18 mouse cellular contexts compared by ENCODE assay signal in the genomic region with DNA sequence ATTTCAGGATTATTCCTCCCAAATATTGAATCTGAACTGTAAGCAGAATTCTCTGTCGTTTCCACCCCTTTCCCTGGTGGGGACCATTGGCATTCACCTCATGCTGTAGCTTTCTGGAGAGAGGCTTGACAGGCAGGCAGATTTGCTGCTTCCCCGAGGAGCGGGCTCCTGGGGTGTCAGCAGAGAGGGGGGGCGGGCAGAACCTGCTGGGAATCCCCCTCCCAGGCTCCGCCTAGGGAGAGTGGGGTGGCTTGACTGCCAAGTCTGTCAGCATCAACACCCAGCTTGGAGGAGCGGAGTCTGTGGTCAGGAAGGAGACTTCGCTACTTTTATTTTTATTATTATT. TPM values are rescaled to one million over a fixed set of nuclear protein-coding genes. Genes with fewer than 3 reads are reported as not detected.
DNase-seq lines count a peak whose midpoint lies in the region; ATAC-seq lines count a peak whose summit lies in the region.
"Had no signal": no experiment of that assay in that cellular context is flagged by ENCODE, and none has a peak within 500 bp of the region (broad histone marks: within the 10 kb centered on the region; RNA-seq: fewer than 3 reads in every experiment).

No protein-coding gene starts in this region.

- no peak overlapping the region for H3K27ac ChIP-seq in hindbrain, embryonic 13.5 days
- H3K27ac ChIP-seq in hindbrain, embryonic 11.5 days (ENCODE audit: low read depth, low read length), result no peak overlapping the region
- peak overlapping the region; percentile 81 for H3K27ac ChIP-seq in forebrain, embryonic 13.5 days
- H3K27ac ChIP-seq in neural tube, embryonic 15.5 days (replicated peaks), result 0 out of 2 replicates have a peak overlapping the region, but pooled peaks have one; percentile 9
- H3K27ac ChIP-seq: heart, embryonic 15.5 days; intestine, embryonic 15.5 days; kidney, embryonic 15.5 days; limb, embryonic 12.5 days; liver, embryonic 12.5 days had no signal

- H3K9me3 ChIP-seq in hindbrain, embryonic 13.5 days, result no peaks in the 10 kb centered on the region
- H3K9me3 ChIP-seq in hindbrain, embryonic 11.5 days (ENCODE audit: control insufficient read depth, low read length), result no peaks in the 10 kb centered on the region
- no peaks in the 10 kb centered on the region for H3K9me3 ChIP-seq in forebrain, embryonic 13.5 days (replicated peaks)
- no peaks in the 10 kb centered on the region for H3K9me3 ChIP-seq in neural tube, embryonic 15.5 days (replicated peaks)
- H3K9me3 ChIP-seq: heart, embryonic 15.5 days; intestine, embryonic 15.5 days; kidney, embryonic 15.5 days; limb, embryonic 12.5 days; liver, embryonic 12.5 days had no signal

- H3K4me3 ChIP-seq in hindbrain, embryonic 13.5 days, result no peak overlapping the region
- H3K4me3 ChIP-seq in hindbrain, embryonic 11.5 days (ENCODE audit: low read depth, low read length), result no peak overlapping the region
- no peak overlapping the region for H3K4me3 ChIP-seq in forebrain, embryonic 13.5 days
- no peak overlapping the region for H3K4me3 ChIP-seq in neural tube, embryonic 15.5 days (replicated peaks)
- H3K4me3 ChIP-seq: heart, embryonic 15.5 days; intestine, embryonic 15.5 days; kidney, embryonic 15.5 days; limb, embryonic 12.5 days; liver, embryonic 12.5 days; myocyte had no signal

- no peak for ATAC-seq in hindbrain, embryonic 13.5 days (ENCODE audit: low FRiP score)
- no peak for ATAC-seq in hindbrain, embryonic 11.5 days (ENCODE audit: low FRiP score)
- ATAC-seq in forebrain, embryonic 13.5 days, result peak; percentile 81
- 0 out of 2 replicates have a peak, but pooled peaks have one; percentile 18 for ATAC-seq in neural tube, embryonic 15.5 days (ENCODE audit: low FRiP score)
- ATAC-seq: intestine, embryonic 15.5 days; liver, embryonic 12.5 days had no signal

- 0 out of 2 replicates have a peak, but pooled peaks cover 5% of the 10 kb centered on the region for H3K27me3 ChIP-seq in hindbrain, embryonic 13.5 days
- no peaks in the 10 kb centered on the region for H3K27me3 ChIP-seq in hindbrain, embryonic 11.5 days (ENCODE audit: control insufficient read depth, insufficient read depth, low read length)
- H3K27me3 ChIP-seq in forebrain, embryonic 13.5 days, result no peaks in the 10 kb centered on the region
- H3K27me3 ChIP-seq in neural tube, embryonic 15.5 days (replicated peaks), result no peaks in the 10 kb centered on the region
- H3K27me3 ChIP-seq: heart, embryonic 15.5 days; kidney, embryonic 15.5 days; limb, embryonic 12.5 days had no signal

- H3K36me3 ChIP-seq in hindbrain, embryonic 13.5 days, result no peaks in the 10 kb centered on the region
- no peaks in the 10 kb centered on the region for H3K36me3 ChIP-seq in hindbrain, embryonic 11.5 days (ENCODE audit: control insufficient read depth, insufficient read depth, low read length)
- no peaks in the 10 kb centered on the region for H3K36me3 ChIP-seq in forebrain, embryonic 13.5 days (ENCODE audit: poor library complexity, severe bottlenecking)
- H3K36me3 ChIP-seq in neural tube, embryonic 15.5 days, result no peaks in the 10 kb centered on the region
- H3K36me3 ChIP-seq: heart, embryonic 15.5 days; intestine, embryonic 15.5 days; kidney, embryonic 15.5 days; limb, embryonic 12.5 days; liver, embryonic 12.5 days had no signal

- no peak for DNase-seq in hindbrain, embryonic 11.5 days (ENCODE audit: low spot score)
- peak; percentile 40 to 42 for DNase-seq in right cerebral cortex, postnatal 10 days (ENCODE audit: low spot score in 2 of 2)
- DNase-seq in right cerebral cortex, adult 18-20 months, result no peak
- DNase-seq in layer of hippocampus, adult 9-11 months, result no peak
- DNase-seq: adrenal gland, adult 2 months; cerebellum, adult 2 months; cerebellum, postnatal 36 days; heart, adult 18-20 months; lung, adult 2 months had no signal

- peaks cover 32% of the 10 kb centered on the region for H3K4me1 ChIP-seq in hindbrain, embryonic 13.5 days (replicated peaks)
- no peaks in the 10 kb centered on the region for H3K4me1 ChIP-seq in hindbrain, embryonic 11.5 days (replicated peaks; ENCODE audit: control insufficient read depth, insufficient read depth, low read length)
- peaks cover 21% of the 10 kb centered on the region for H3K4me1 ChIP-seq in forebrain, embryonic 13.5 days
- peaks cover 22% of the 10 kb centered on the region for H3K4me1 ChIP-seq in neural tube, embryonic 15.5 days
- H3K4me1 ChIP-seq: intestine, embryonic 15.5 days; limb, embryonic 12.5 days; liver, embryonic 12.5 days had no signal

- H3K9ac ChIP-seq in hindbrain, embryonic 13.5 days, result peak overlapping the region; percentile 49; the same call in 1 of the 2 replicates
- no peak overlapping the region for H3K9ac ChIP-seq in hindbrain, embryonic 11.5 days (ENCODE audit: low read depth, low read length)
- peak overlapping the region; percentile 22; the same call in 1 of the 2 replicates for H3K9ac ChIP-seq in forebrain, embryonic 13.5 days
- no peak overlapping the region for H3K9ac ChIP-seq in neural tube, embryonic 15.5 days (replicated peaks)
- H3K9ac ChIP-seq: heart, embryonic 15.5 days; intestine, embryonic 15.5 days; kidney, embryonic 15.5 days; limb, embryonic 12.5 days; liver, embryonic 12.5 days had no signal

- no peak overlapping the region for H3K4me2 ChIP-seq in hindbrain, embryonic 13.5 days
- no peak overlapping the region for H3K4me2 ChIP-seq in hindbrain, embryonic 11.5 days (replicated peaks; ENCODE audit: low read depth, low read length)
- H3K4me2 ChIP-seq in forebrain, embryonic 13.5 days, result peak overlapping the region; percentile 17
- no peak overlapping the region for H3K4me2 ChIP-seq in neural tube, embryonic 15.5 days
- H3K4me2 ChIP-seq: heart, embryonic 15.5 days; intestine, embryonic 15.5 days; kidney, embryonic 15.5 days; limb, embryonic 12.5 days; liver, embryonic 12.5 days had no signal

- 47% methylated on average over 7 of the region's 7 CpGs for WGBS in hindbrain, embryonic 13.5 days
- WGBS in hindbrain, embryonic 11.5 days, result 44% methylated on average over 7 of the region's 7 CpGs
- WGBS in forebrain, embryonic 13.5 days, result 24% methylated on average over 7 of the region's 7 CpGs
- 46% methylated on average over 7 of the region's 7 CpGs for WGBS in neural tube, embryonic 15.5 days

RNA-seq across cellular contexts. Expression of a gene that starts 11.4 kb away (rescaled TPM):
- not detected in 2 replicates for polyA plus RNA-seq in hindbrain, embryonic 13.5 days (2015; fragmentation: Nextera tagmentation; extraction: Ambion mirVana)
- not detected in 2 replicates for polyA plus RNA-seq in hindbrain, embryonic 11.5 days (2014; fragmentation: Nextera tagmentation; extraction: Ambion mirVana)
- polyA plus RNA-seq in forebrain, embryonic 13.5 days (2015; fragmentation: Nextera tagmentation; extraction: Ambion mirVana), result not detected in 2 replicates
- not detected in 2 replicates for polyA plus RNA-seq in neural tube, embryonic 15.5 days (2015; fragmentation: Nextera tagmentation; extraction: Ambion mirVana)
- polyA plus RNA-seq: adrenal gland, adult 2 months; cerebellum, adult 2 months; heart, embryonic 15.5 days; limb, embryonic 12.5 days; lung, adult 2 months; myocyte had no signal

RNA-seq across cellular contexts. Expression of a gene that starts 32.7 kb away (rescaled TPM):
- polyA plus RNA-seq in hindbrain, embryonic 13.5 days (2015; fragmentation: Nextera tagmentation; extraction: Ambion mirVana), result not detected in 2 replicates
- polyA plus RNA-seq in hindbrain, embryonic 11.5 days (2014; fragmentation: Nextera tagmentation; extraction: Ambion mirVana), result not detected in 2 replicates
- polyA plus RNA-seq in forebrain, embryonic 13.5 days (2015; fragmentation: Nextera tagmentation; extraction: Ambion mirVana), result not detected in 2 replicates
- 14.7 TPM in 1 of 2 replicates, not detected in the other for polyA plus RNA-seq in neural tube, embryonic 15.5 days (2015; fragmentation: Nextera tagmentation; extraction: Ambion mirVana)
- polyA plus RNA-seq: adrenal gland, adult 2 months; cerebellum, adult 2 months; heart, embryonic 15.5 days; limb, embryonic 12.5 days; liver, embryonic 12.5 days; lung, adult 2 months; myocyte had no signal

Comparison
In these comparisons a context has a peak if more than half of its experiments do, and no peak if none do; other contexts are left out.
1. H3K9ac ChIP-seq: peak in hindbrain, embryonic 13.5 days (single experiment) and forebrain, embryonic 13.5 days (single experiment); none in hindbrain, embryonic 11.5 days (single experiment) and neural tube, embryonic 15.5 days (single experiment).
2. DNase-seq: peak in right cerebral cortex, postnatal 10 days (2 of 2); none in hindbrain, embryonic 11.5 days (single experiment), right cerebral cortex, adult 18-20 months (single experiment) and layer of hippocampus, adult 9-11 months (single experiment).
3. ATAC-seq: peak in forebrain, embryonic 13.5 days (single experiment) and neural tube, embryonic 15.5 days (single experiment); none in hindbrain, embryonic 13.5 days (single experiment) and hindbrain, embryonic 11.5 days (single experiment).
4. H3K27ac ChIP-seq: peak in forebrain, embryonic 13.5 days (single experiment) and neural tube, embryonic 15.5 days (single experiment); none in hindbrain, embryonic 13.5 days (single experiment) and hindbrain, embryonic 11.5 days (single experiment).